Mouse (Mus musculus): Measurements from ENCODE around the gene Exoc3l4. TPM values are rescaled to one million over a fixed set of nuclear protein-coding genes. Genes with fewer than 3 reads are reported as not detected.

The Exoc3l4 gene
- polyA plus RNA-seq, 1 experiment from 2014 or later, result 10.2 TPM

GRCm38 (mm10) chr12:111448931-111449705 lies 32.3 kb downstream of the Exoc3l4 start:
- no peak overlapping the region for H3K9ac ChIP-seq (ENCODE audit: low read length)
- no peaks in the 10 kb centered on the region for H3K36me3 ChIP-seq (ENCODE audit: control insufficient read depth, insufficient read depth, low read length)
- DNase-seq (ENCODE audit: low spot score) (no peak), ATAC-seq (replicated peaks; ENCODE audit: low FRiP score, low TSS enrichment, low read depth) (no peak)
- WGBS, result 21% methylated on average over 12 of the region's 14 CpGs
- no peak overlapping the region for H3K4me2 ChIP-seq (ENCODE audit: low read length)
- peaks cover 25% of the 10 kb centered on the region for H3K4me1 ChIP-seq (replicated peaks; ENCODE audit: control insufficient read depth, insufficient read depth, low read length)
- H3K4me3 ChIP-seq (ENCODE audit: low read depth, low read length), result no peak overlapping the region
- no peak overlapping the region for H3K27ac ChIP-seq (ENCODE audit: low read depth)
- no peaks in the 10 kb centered on the region for H3K9me3 ChIP-seq (ENCODE audit: control insufficient read depth, low read length)
- H3K27me3 ChIP-seq (replicated peaks; ENCODE audit: control insufficient read depth, insufficient read depth, low read length), result peaks cover 68% of the 10 kb centered on the region

GRCm38 (mm10) chr12:111450359-111450758 lies 33.5 kb downstream of the Exoc3l4 start:
- Histone ChIP-seq H3K27ac (ENCODE audit: low read depth) (no peak overlapping the region), H3K9me3 (ENCODE audit: control insufficient read depth, low read length) (no peaks in the 10 kb centered on the region), H3K9ac (ENCODE audit: low read length) (no peak overlapping the region), H3K4me2 (ENCODE audit: low read length) (no peak overlapping the region), H3K4me3 (ENCODE audit: low read depth, low read length) (no peak overlapping the region), H3K4me1 (replicated peaks; ENCODE audit: control insufficient read depth, insufficient read depth, low read length) (peaks cover 34% of the 10 kb centered on the region), H3K36me3 (ENCODE audit: control insufficient read depth, insufficient read depth, low read length) (no peaks in the 10 kb centered on the region), H3K27me3 (replicated peaks; ENCODE audit: control insufficient read depth, insufficient read depth, low read length) (peaks cover 56% of the 10 kb centered on the region)
- WGBS, result 45% methylated on average over 6 of the region's 6 CpGs
- no peak for DNase-seq (ENCODE audit: low spot score)
- ATAC-seq (replicated peaks; ENCODE audit: low FRiP score, low TSS enrichment, low read depth), result no peak

GRCm38 (mm10) chr12:111451561-111451960 lies 34.7 kb downstream of the Exoc3l4 start:
- Histone ChIP-seq H3K36me3 (ENCODE audit: control insufficient read depth, insufficient read depth, low read length) (no peaks in the 10 kb centered on the region), H3K27ac (ENCODE audit: low read depth) (no peak overlapping the region), H3K4me3 (ENCODE audit: low read depth, low read length) (no peak overlapping the region), H3K9me3 (ENCODE audit: control insufficient read depth, low read length) (no peaks in the 10 kb centered on the region), H3K4me2 (ENCODE audit: low read length) (no peak overlapping the region), H3K9ac (ENCODE audit: low read length) (no peak overlapping the region), H3K4me1 (replicated peaks; ENCODE audit: control insufficient read depth, insufficient read depth, low read length) (peaks cover 32% of the 10 kb centered on the region; the same call in 1 of the 2 replicates), H3K27me3 (replicated peaks; ENCODE audit: control insufficient read depth, insufficient read depth, low read length) (peaks cover 44% of the 10 kb centered on the region)
- 85% methylated on average over 7 of the region's 7 CpGs for WGBS
- no peak for ATAC-seq (replicated peaks; ENCODE audit: low FRiP score, low TSS enrichment, low read depth)
- no peak for DNase-seq (ENCODE audit: low spot score)

GRCm38 (mm10) chr12:111454021-111454420 lies 37.2 kb downstream of the Exoc3l4 start:
- Histone ChIP-seq H3K27me3 (replicated peaks; ENCODE audit: control insufficient read depth, insufficient read depth, low read length) (peaks cover 23% of the 10 kb centered on the region), H3K9me3 (ENCODE audit: control insufficient read depth, low read length) (no peaks in the 10 kb centered on the region), H3K36me3 (ENCODE audit: control insufficient read depth, insufficient read depth, low read length) (no peaks in the 10 kb centered on the region), H3K9ac (ENCODE audit: low read length) (no peak overlapping the region), H3K4me3 (ENCODE audit: low read depth, low read length) (no peak overlapping the region), H3K4me2 (ENCODE audit: low read length) (no peak overlapping the region), H3K27ac (ENCODE audit: low read depth) (0 out of 2 replicates have a peak overlapping the region, but pooled peaks have one; percentile 27), H3K4me1 (replicated peaks; ENCODE audit: control insufficient read depth, insufficient read depth, low read length) (peaks cover 32% of the 10 kb centered on the region; the same call in 1 of the 2 replicates)
- no peak for DNase-seq (ENCODE audit: low spot score)
- no peak for ATAC-seq (replicated peaks; ENCODE audit: low FRiP score, low TSS enrichment, low read depth)
- WGBS, result 33% methylated on average over 4 of the region's 4 CpGs

- H3K9ac ChIP-seq (ENCODE audit: low read length), result no peak overlapping the region
- peak overlapping the region; percentile 45; the same call in 1 of the 2 replicates for H3K27ac ChIP-seq (ENCODE audit: low read depth)
- DNase-seq (ENCODE audit: low spot score), result no peak
These were observed 37.9 kb downstream of the Exoc3l4 start for GRCm38 (mm10) chr12:111454543-111455280.

GRCm38 (mm10) chr12:111455311-111455846 lies 38.6 kb downstream of the Exoc3l4 start:
- Histone ChIP-seq H3K4me3 (ENCODE audit: low read depth, low read length) (no peak overlapping the region), H3K4me1 (replicated peaks; ENCODE audit: control insufficient read depth, insufficient read depth, low read length) (peaks cover 22% of the 10 kb centered on the region; the same call in 1 of the 2 replicates), H3K9me3 (ENCODE audit: control insufficient read depth, low read length) (no peaks in the 10 kb centered on the region), H3K36me3 (ENCODE audit: control insufficient read depth, insufficient read depth, low read length) (no peaks in the 10 kb centered on the region), H3K27ac (ENCODE audit: low read depth) (peak overlapping the region; percentile 45; the same call in 1 of the 2 replicates), H3K9ac (ENCODE audit: low read length) (no peak overlapping the region), H3K4me2 (ENCODE audit: low read length) (no peak overlapping the region), H3K27me3 (replicated peaks; ENCODE audit: control insufficient read depth, insufficient read depth, low read length) (peaks cover 17% of the 10 kb centered on the region)
- ATAC-seq (replicated peaks; ENCODE audit: low FRiP score, low TSS enrichment, low read depth) (0 out of 2 replicates have a peak, but pooled peaks have one; percentile 9), DNase-seq (ENCODE audit: low spot score) (no peak)
- 56% methylated on average over 12 of the region's 12 CpGs for WGBS

More at GRCm38 (mm10) chr12:111454543-111455280, 37.9 kb downstream of the Exoc3l4 start:
- Histone ChIP-seq H3K4me3 (ENCODE audit: low read depth, low read length) (no peak overlapping the region), H3K4me2 (ENCODE audit: low read length) (no peak overlapping the region), H3K4me1 (replicated peaks; ENCODE audit: control insufficient read depth, insufficient read depth, low read length) (peaks cover 27% of the 10 kb centered on the region; the same call in 1 of the 2 replicates), H3K9me3 (ENCODE audit: control insufficient read depth, low read length) (no peaks in the 10 kb centered on the region), H3K27me3 (replicated peaks; ENCODE audit: control insufficient read depth, insufficient read depth, low read length) (peaks cover 23% of the 10 kb centered on the region), H3K36me3 (ENCODE audit: control insufficient read depth, insufficient read depth, low read length) (no peaks in the 10 kb centered on the region)
- ATAC-seq (replicated peaks; ENCODE audit: low FRiP score, low TSS enrichment, low read depth), result peak; percentile 41; the same call in 1 of the 2 replicates
- WGBS, result 48% methylated on average over 10 of the region's 10 CpGs

- DNase-seq (ENCODE audit: low spot score) (no peak), ATAC-seq (replicated peaks; ENCODE audit: low FRiP score, low TSS enrichment, low read depth) (no peak)
- Histone ChIP-seq H3K9me3 (ENCODE audit: control insufficient read depth, low read length) (no peaks in the 10 kb centered on the region), H3K4me2 (ENCODE audit: low read length) (no peak overlapping the region), H3K27ac (ENCODE audit: low read depth) (no peak overlapping the region), H3K27me3 (replicated peaks; ENCODE audit: control insufficient read depth, insufficient read depth, low read length) (peaks cover 15% of the 10 kb centered on the region), H3K9ac (ENCODE audit: low read length) (no peak overlapping the region), H3K36me3 (ENCODE audit: control insufficient read depth, insufficient read depth, low read length) (no peaks in the 10 kb centered on the region), H3K4me3 (ENCODE audit: low read depth, low read length) (no peak overlapping the region), H3K4me1 (replicated peaks; ENCODE audit: control insufficient read depth, insufficient read depth, low read length) (peaks cover 20% of the 10 kb centered on the region; the same call in 1 of the 2 replicates)
- WGBS, result 58% methylated on average over 8 of the region's 8 CpGs
These were observed 39.0 kb downstream of the Exoc3l4 start for GRCm38 (mm10) chr12:111455860-111456259.

GRCm38 (mm10) chr12:111457742-111458141 lies 40.9 kb downstream of the Exoc3l4 start:
- no peaks in the 10 kb centered on the region for H3K9me3 ChIP-seq (ENCODE audit: control insufficient read depth, low read length)
- H3K27me3 ChIP-seq (replicated peaks; ENCODE audit: control insufficient read depth, insufficient read depth, low read length), result peaks cover 5% of the 10 kb centered on the region; the same call in 1 of the 2 replicates
- H3K4me2 ChIP-seq (ENCODE audit: low read length), result no peak overlapping the region
- DNase-seq (ENCODE audit: low spot score), result no peak
- no peak overlapping the region for H3K4me3 ChIP-seq (ENCODE audit: low read depth, low read length)
- no peak overlapping the region for H3K9ac ChIP-seq (ENCODE audit: low read length)
- H3K36me3 ChIP-seq (ENCODE audit: control insufficient read depth, insufficient read depth, low read length), result no peaks in the 10 kb centered on the region
- H3K27ac ChIP-seq (ENCODE audit: low read depth), result no peak overlapping the region
- no peak for ATAC-seq (replicated peaks; ENCODE audit: low FRiP score, low TSS enrichment, low read depth)
- peaks cover 28% of the 10 kb centered on the region for H3K4me1 ChIP-seq (replicated peaks; ENCODE audit: control insufficient read depth, insufficient read depth, low read length)
- WGBS, result 89% methylated on average over 1 of the region's 1 CpGs
